Mouse (Mus musculus): ENCODE data around the gene Pxmp4.

DNA sequence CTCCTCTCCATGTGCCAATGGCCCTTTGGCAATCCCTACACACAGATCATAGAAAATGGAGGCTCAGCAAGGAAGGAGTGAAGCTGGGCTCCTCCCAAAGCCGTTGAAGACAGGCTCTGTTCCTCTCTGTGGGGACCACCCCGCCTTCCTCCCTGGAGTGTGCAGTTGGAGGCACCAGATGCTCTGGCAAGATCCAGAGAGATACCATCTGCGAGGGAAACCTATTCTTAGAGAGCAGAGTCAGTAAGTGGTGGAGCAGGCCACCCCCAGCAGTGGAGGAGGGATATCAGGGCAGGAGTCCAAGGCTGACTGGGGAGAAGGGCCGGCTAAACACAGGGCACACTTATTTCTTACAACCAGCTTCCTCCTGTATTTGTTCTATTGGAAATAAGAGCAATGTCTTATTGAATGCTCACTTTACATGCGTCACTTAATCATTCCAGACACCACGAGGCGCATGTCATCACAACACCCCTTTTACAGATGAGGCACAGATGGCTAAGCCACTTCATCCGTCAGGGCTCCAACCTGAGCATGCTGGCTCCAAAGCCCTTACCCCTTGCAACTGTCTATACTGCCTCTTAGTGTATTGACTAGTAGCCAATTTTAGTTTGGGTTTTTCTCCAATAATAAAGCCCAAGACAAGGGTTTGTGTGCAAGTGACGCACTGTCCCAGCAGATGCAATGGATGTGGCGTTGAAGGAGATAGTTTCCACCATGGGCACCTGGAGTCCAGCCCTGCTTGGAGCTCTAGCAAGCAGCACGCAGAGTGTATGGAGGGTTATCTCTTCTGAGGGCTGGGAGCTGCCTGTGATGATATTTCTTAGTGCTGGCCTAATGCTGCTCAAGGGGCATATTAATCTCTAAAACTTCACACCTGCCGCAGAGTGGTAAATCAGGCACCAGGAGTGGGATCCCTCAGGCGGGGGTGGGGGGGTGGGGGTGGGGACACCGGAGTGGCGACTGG lies 19.3 kb downstream of the Pxmp4 start:
- no peak for TF ChIP-seq POLR2A (IDR thresholded peaks at IDR 0.05; ENCODE audit: borderline replicate concordance, extremely low read depth, low read depth, low read length)
- TF ChIP-seq CTCF (IDR thresholded peaks at IDR 0.05; ENCODE audit: insufficient read depth, low read length) = no peak

Measured in lung, adult 2 months (tissue).